Mouse (Mus musculus) liver, adult 2 months (tissue): ENCODE measurements at regions not wholly inside any gene's neighbourhood (a gene's known extent, or its start where the extent isn't known, plus 50 kb on each side); places are given as distances from the start of the nearest gene placed in this dataset.

Experiments used
- CTCF ChIP-seq: fragments of 200-500 bp; IDR thresholded peaks from 2 replicates; pipeline ENCODE4 v1.5.1; 2011; ENCODE audit warnings: low read depth, low read length, control low read depth
- POLR2A ChIP-seq: fragments of 200-500 bp; IDR thresholded peaks from 2 replicates; pipeline ENCODE4 v1.6.1; 2011; ENCODE audit warnings: low read length, control low read depth; ENCODE audit not compliant: insufficient read depth; ENCODE audit errors: extremely low read depth

GRCm38 (mm10) chr3:50813760-50814400 lies 370.5 kb upstream of the Slc7a11 start:
- no peak for TF ChIP-seq CTCF
- TF ChIP-seq POLR2A, result no peak
